Mouse (Mus musculus) left cerebral cortex, adult 2 months (tissue): Measurements from ENCODE around the gene Rai14. TPM values are rescaled to one million over a fixed set of nuclear protein-coding genes. Genes with fewer than 3 reads are reported as not detected.

Experiments used
- DNase-seq, 2 experiments: peaks; one replicate each; pipeline ENCODE4 v3.0.0; 2021 to 2022; ENCODE audit warnings: low spot score in 2 of 2, mixed read lengths in 1 of 2; ENCODE audit errors: extremely low spot score in 1 of 2
- H3K27ac ChIP-seq: fragments of 200-600 bp; 2 replicates; pipeline ENCODE4 v1.8.1; 2022
- H3K4me3 ChIP-seq: fragments of 200-600 bp; 2 replicates; pipeline ENCODE4 v1.8.1; 2022
- CTCF ChIP-seq: fragments of 200-600 bp; IDR thresholded peaks from 2 replicates; pipeline ENCODE4 v1.8.1; 2022; ENCODE audit warnings: antibody characterized with exemption, mild to moderate bottlenecking, moderate library complexity
- intact Hi-C: fragments of 180-260 bp; cut with DNase I; formaldehyde crosslinking; loops from one replicate; pipeline ENCODE4 v1.15.1; 2025
- total RNA-seq, 2 experiments: library from RNA; stranded (reverse); gene quantifications; 2 replicates each; pipeline ENCODE4 v1.2.3; 2021

Rai14 gene
- total RNA-seq, 2 experiments from 2014 or later, result 8.9 to 12.5 TPM

- Histone ChIP-seq H3K27ac (no peak overlapping the region), H3K4me3 (no peak overlapping the region)
- intact Hi-C loops, result no loop called here
- no peak for TF ChIP-seq CTCF
- DNase-seq, result no peak
Observed at GRCm38 (mm10) chr15:10720188-10720587, 5.8 kb upstream of the Rai14 start.

DNA sequence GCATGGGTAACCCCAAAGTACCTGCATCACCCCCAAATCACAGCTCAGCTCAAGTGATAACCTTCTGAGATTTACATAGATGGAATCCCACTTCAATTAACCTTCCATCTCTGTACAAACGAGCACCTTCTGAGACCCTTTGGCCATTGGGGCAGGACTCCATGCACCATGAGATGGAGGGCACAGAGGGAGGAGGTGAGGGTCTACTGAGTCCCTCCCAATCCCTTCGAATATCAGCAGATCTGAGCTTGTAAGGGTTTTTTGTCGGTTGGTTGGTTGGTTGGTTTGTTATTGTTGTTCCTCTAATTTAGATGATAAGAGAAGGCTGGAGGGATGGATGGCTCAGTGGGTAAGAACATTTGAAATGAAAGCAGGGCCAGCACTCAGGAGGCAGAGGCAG, 5.1 kb upstream of the Rai14 start:
- intact Hi-C loops, result no loop called here
- no peak for TF ChIP-seq CTCF
- no peak overlapping the region for H3K27ac ChIP-seq
- no peak overlapping the region for H3K4me3 ChIP-seq
- DNase-seq, result no peak

DNA sequence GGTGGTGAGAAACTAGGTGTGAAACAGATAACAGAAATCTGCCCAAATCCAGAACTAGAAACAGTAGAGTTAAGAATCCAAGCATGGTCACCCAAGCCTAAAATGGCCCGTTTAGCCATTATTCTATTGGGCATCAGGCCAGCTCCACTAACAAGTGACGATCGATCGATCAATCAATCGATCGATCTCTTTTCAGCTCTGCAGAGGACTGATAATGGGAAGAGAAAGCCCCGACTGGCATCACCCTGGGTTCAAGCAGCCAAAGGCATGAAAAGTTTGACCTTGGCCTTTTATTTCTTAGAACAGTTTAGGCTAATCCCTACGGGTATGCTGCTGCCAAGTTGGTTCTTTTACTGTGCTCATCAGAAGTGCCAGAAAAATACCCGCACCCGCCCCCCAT, 4.3 kb upstream of the Rai14 start:
- Histone ChIP-seq H3K4me3 (no peak overlapping the region), H3K27ac (no peak overlapping the region)
- intact Hi-C loops, result no loop called here
- TF ChIP-seq CTCF, result no peak
- no peak for DNase-seq

GRCm38 (mm10) chr15:10717284-10717683, 2.9 kb upstream of the Rai14 start:
- TF ChIP-seq CTCF, result no peak
- Histone ChIP-seq H3K27ac (no peak overlapping the region), H3K4me3 (no peak overlapping the region)
- DNase-seq, result no peak
- intact Hi-C loops, result no loop called here

DNA sequence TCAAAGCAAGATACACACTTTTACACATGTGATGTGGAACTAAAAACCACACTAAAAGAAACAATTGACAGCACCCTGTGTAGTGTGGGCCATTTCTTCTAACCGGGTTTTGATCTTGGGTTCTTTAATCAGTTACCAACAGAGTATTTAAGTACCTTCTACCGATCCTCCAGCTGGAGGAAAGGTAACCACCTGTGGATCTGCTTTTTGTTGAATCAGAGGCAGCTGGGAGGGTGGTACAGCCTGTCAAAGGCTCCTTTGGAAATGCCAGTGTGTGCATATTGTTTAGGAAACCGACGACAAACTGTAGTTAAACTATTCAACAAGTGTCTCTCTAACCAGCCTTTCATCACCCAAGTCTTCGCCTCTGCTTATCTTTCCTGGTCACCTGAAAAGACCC, 1.5 kb upstream of the Rai14 start:
- intact Hi-C loops, result no loop called here

GRCm38 (mm10) chr15:10715139-10715505, 698 bp upstream of the Rai14 start:
- no peak for DNase-seq

More for the DNA sequence above, 1.5 kb upstream of the Rai14 start:
- no peak for TF ChIP-seq CTCF
- H3K4me3 ChIP-seq, result no peak overlapping the region
- no peak for DNase-seq
- no peak overlapping the region for H3K27ac ChIP-seq

DNA sequence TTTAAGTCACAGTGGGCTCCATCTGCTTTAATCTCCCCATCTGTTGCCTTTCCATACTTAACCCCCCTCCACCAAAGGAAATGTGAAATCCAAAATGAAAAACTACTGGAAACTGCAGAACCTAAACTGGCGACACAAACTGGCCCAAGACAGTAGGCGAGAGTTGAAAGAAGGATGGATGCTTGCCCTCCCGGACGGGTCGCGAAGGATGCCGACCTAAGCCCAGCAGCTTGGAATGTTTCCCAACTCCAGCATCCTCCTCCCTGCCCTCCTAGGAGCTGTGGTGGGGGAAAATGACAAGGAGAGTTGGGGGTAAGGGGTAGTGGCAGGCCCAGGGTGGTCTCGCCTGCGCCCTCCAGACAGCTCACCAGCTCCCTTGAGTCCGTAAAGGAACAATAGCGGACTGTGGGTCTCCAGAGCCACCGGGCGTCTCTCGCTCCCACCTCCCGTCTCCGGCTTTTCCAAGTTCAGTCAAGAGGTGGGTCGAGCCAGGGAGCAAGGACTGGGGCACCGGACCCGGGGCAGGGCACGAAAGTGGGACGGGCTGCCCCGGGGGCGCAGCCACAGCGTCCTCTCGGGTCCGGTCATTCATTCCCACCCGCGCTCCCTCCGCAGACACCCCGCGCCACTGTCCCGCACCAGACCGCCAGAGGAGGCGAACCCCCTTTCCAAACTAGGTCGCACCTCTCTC, 653 bp downstream of the Rai14 start:
- DNase-seq, result no peak
- Histone ChIP-seq H3K4me3 (peak overlapping the region; percentile 71), H3K27ac (peak overlapping the region; percentile 76)
- intact Hi-C loops, result loop anchor here (5.0 kb wide), 2 partner anchors 104 to 154 kb away; no protein-coding TSS in a partner anchor
- TF ChIP-seq CTCF, result no peak

More at GRCm38 (mm10) chr15:10715139-10715505, 698 bp upstream of the Rai14 start:
- peak overlapping the region; percentile 71 for H3K4me3 ChIP-seq
- no peak for TF ChIP-seq CTCF
- H3K27ac ChIP-seq, result peak overlapping the region; percentile 76
- intact Hi-C loops, result no loop called here

DNA sequence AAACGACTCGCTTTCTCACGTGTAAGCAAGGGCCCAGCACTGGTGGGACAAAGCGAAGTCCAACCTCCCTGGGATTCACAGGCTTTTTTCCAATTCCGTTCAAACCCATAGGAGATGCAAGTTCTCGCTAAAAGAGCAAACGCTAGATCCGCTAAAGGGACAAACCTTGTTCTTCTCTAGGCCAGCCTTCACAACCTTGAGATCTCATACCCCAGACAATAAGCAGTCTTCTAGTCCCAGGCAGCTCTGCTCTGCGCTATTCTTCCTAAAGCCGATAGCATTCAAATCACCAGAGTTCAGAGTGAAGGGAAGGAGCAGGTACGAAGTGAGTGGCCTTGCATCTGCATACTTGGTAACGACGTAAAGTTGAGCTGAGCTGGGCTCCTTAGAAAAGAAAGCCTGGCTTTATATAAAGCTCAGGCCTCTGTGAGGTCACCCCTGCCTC, 1.2 kb downstream of the Rai14 start:
- peak overlapping the region; percentile 76 for H3K27ac ChIP-seq
- intact Hi-C loops, result loop anchor here (5.0 kb wide), 2 partner anchors 104 to 154 kb away; no protein-coding TSS in a partner anchor

DNA sequence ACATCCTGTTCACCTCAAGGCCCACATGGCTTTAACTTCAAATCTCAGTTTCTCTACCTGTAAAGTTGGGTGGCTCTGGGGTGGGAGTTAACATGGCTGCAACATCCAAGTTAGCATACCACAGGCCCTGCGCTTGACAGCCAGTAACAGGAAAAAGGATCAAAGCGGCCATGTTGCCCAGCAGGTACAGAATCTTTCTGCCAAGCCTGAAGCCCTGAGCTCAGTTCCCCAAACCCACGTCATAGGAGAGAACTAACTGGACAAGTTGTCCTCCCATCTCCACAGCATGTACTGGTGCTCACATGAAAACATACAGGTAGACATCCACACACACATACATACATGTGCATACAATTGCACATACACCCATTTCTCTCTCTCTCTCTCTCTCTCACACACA, 2.1 kb downstream of the Rai14 start:
- H3K4me3 ChIP-seq, result no peak overlapping the region
- no peak for DNase-seq
- intact Hi-C loops, result loop anchor here (5.0 kb wide), 2 partner anchors 105 to 155 kb away; no protein-coding TSS in a partner anchor
- TF ChIP-seq CTCF, result no peak
- no peak overlapping the region for H3K27ac ChIP-seq

More for the DNA sequence above, 1.2 kb downstream of the Rai14 start:
- TF ChIP-seq CTCF, result no peak
- H3K4me3 ChIP-seq, result peak overlapping the region; percentile 71
- no peak for DNase-seq

DNA sequence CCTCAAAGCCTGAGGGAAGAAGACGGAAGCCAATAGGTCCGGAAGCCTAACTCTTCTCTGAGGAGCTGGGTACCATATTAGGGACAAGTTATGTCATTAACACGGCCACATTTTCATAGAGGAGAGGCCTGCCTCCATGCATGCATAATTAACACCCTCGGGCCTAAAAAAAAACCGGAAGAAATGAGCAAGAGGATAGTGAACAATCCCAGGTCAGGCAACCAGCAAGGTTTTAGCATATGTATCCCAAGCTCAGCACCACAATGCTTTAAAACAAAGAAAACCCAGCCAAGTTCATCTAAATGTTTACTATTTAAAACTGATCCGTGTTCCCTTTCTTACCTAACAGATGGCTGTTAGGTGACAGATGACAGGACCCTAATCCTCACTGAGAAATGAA, 3.2 kb downstream of the Rai14 start:
- no peak overlapping the region for H3K27ac ChIP-seq
- no peak overlapping the region for H3K4me3 ChIP-seq
- intact Hi-C loops, result loop anchor here (5.0 kb wide), 2 partner anchors 106 to 156 kb away; no protein-coding TSS in a partner anchor

GRCm38 (mm10) chr15:10708591-10709272, 5.7 kb downstream of the Rai14 start:
- Histone ChIP-seq H3K4me3 (no peak overlapping the region), H3K27ac (no peak overlapping the region)
- TF ChIP-seq CTCF, result peak; percentile 50
- DNase-seq, result no peak
- intact Hi-C loops, result no loop called here

More for the DNA sequence above, 3.2 kb downstream of the Rai14 start:
- TF ChIP-seq CTCF, result no peak
- DNase-seq, result no peak

- no peak for TF ChIP-seq CTCF
- intact Hi-C loops, result no loop called here
- no peak for DNase-seq
- no peak overlapping the region for H3K27ac ChIP-seq
- no peak overlapping the region for H3K4me3 ChIP-seq
Observed at GRCm38 (mm10) chr15:10707109-10707508, 7.3 kb downstream of the Rai14 start.

GRCm38 (mm10) chr15:10706414-10706813, 8.0 kb downstream of the Rai14 start:
- Histone ChIP-seq H3K4me3 (no peak overlapping the region), H3K27ac (no peak overlapping the region)
- DNase-seq, result no peak
- TF ChIP-seq CTCF, result no peak
- intact Hi-C loops, result no loop called here
